Mouse (Mus musculus) E14TG2a.4 (cell line): ENCODE data around the gene Kdm6a.

Experiments
- CTCF ChIP-seq: conservative IDR thresholded peaks from 2 replicates; pipeline ENCODE4 v1.5.1; 2014; ENCODE audit warnings: low read length
- POU5F1 ChIP-seq: IDR thresholded peaks from 2 replicates; pipeline ENCODE4 v1.6.1; 2014; ENCODE audit warnings: low read length, borderline replicate concordance

GRCm38 (mm10) chrX:18177803-18178202 is 15.4 kb downstream of the Kdm6a start:
- TF ChIP-seq CTCF, result no peak
- TF ChIP-seq POU5F1, result no peak
